In genomic region chr7:92483346-92483745, GRCm38 (mm10) we compare ENCODE assay signal across 16 mouse cellular contexts.
"Had no signal": no experiment of that assay in that cellular context is flagged by ENCODE, and none has a peak within 500 bp of the region (broad histone marks: within the 10 kb centered on the region; RNA-seq: fewer than 3 reads in every experiment).

No protein-coding gene starts in this region.

- H3K36me3 ChIP-seq: lung, embryonic 15.5 days; midbrain, embryonic 10.5 days; midbrain, embryonic 12.5 days; midbrain, embryonic 15.5 days; neural tube, embryonic 12.5 days; stomach, embryonic 15.5 days had no signal

- DNase-seq: lung, adult 18-20 months; lung, postnatal 14 days; lung, postnatal 36 days; right cerebral cortex, postnatal 14 days; thymus, adult 2 months; thymus, postnatal 25 days; thymus, postnatal 4 days had no signal

- H3K4me3 ChIP-seq: lung, embryonic 15.5 days; midbrain, embryonic 10.5 days; midbrain, embryonic 12.5 days; midbrain, embryonic 15.5 days; neural tube, embryonic 12.5 days; stomach, embryonic 15.5 days had no signal

- H3K4me2 ChIP-seq: lung, embryonic 15.5 days; midbrain, embryonic 12.5 days; midbrain, embryonic 15.5 days; neural tube, embryonic 12.5 days; stomach, embryonic 15.5 days had no signal

- H3K9me3 ChIP-seq: lung, embryonic 15.5 days; midbrain, embryonic 10.5 days; midbrain, embryonic 12.5 days; midbrain, embryonic 15.5 days; neural tube, embryonic 12.5 days; stomach, embryonic 15.5 days had no signal

- ATAC-seq: lung, postnatal 0 days had no signal

- H3K9ac ChIP-seq: lung, embryonic 15.5 days; midbrain, embryonic 12.5 days; midbrain, embryonic 15.5 days; neural tube, embryonic 12.5 days; stomach, embryonic 15.5 days had no signal

- H3K4me1 ChIP-seq: lung, embryonic 15.5 days; midbrain, embryonic 10.5 days; midbrain, embryonic 12.5 days; midbrain, embryonic 15.5 days; neural tube, embryonic 12.5 days; stomach, embryonic 15.5 days had no signal

- H3K27ac ChIP-seq: lung, embryonic 15.5 days; macrophage; midbrain, embryonic 10.5 days; midbrain, embryonic 12.5 days; midbrain, embryonic 15.5 days; neural tube, embryonic 12.5 days; stomach, embryonic 15.5 days; stomach, postnatal 0 days had no signal

- H3K27me3 ChIP-seq: lung, embryonic 15.5 days; midbrain, embryonic 12.5 days; midbrain, embryonic 15.5 days; neural tube, embryonic 12.5 days; stomach, embryonic 15.5 days had no signal
